Mouse (Mus musculus): ENCODE results near the gene Pla2g4a.

- TF ChIP-seq EP300 (IDR thresholded peaks at IDR 0.05; ENCODE audit: low read depth): no peak
- TF ChIP-seq CTCF (IDR thresholded peaks at IDR 0.05; ENCODE audit: low read depth): no peak
Observed at GRCm38 (mm10) chr1:149866202-149866601, 94.9 kb downstream of the Pla2g4a start.
